Mouse (Mus musculus): ENCODE measurements around the gene Rhbdf2.
A peak's percentile ranks its signal among the peaks of the same experiment; 100 is the strongest.

Gene Rhbdf2

GRCm38 (mm10) chr11:116570821-116571220, 56.0 kb downstream of the Rhbdf2 start:
- Histone ChIP-seq H3K4me3 (replicated peaks; ENCODE audit: low read length) (no peak overlapping the region), H3K27me3 (ENCODE audit: insufficient read depth, low read length) (no peaks in the 10 kb centered on the region), H3K4me1 (replicated peaks; ENCODE audit: low read depth, low read length) (peaks cover 84% of the 10 kb centered on the region), H3K36me3 (ENCODE audit: insufficient read depth, low read length) (peaks cover 37% of the 10 kb centered on the region), H3K9me3 (ENCODE audit: low read length) (no peaks in the 10 kb centered on the region)
- TF ChIP-seq CTCF (conservative IDR thresholded peaks at IDR 0.05; ENCODE audit: low read length), result no peak
- TF ChIP-seq NANOG (IDR thresholded peaks at IDR 0.05; ENCODE audit: borderline replicate concordance, low read length), result no peak
- no peak for TF ChIP-seq POU5F1 (IDR thresholded peaks at IDR 0.05; ENCODE audit: borderline replicate concordance, low read length)

- H3K4me1 ChIP-seq (replicated peaks; ENCODE audit: low read depth, low read length), result peaks cover 66% of the 10 kb centered on the region
- peaks cover 45% of the 10 kb centered on the region for H3K36me3 ChIP-seq (ENCODE audit: insufficient read depth, low read length)
- H3K4me3 ChIP-seq (replicated peaks; ENCODE audit: low read length), result no peak overlapping the region
- H3K27me3 ChIP-seq (ENCODE audit: insufficient read depth, low read length), result no peaks in the 10 kb centered on the region
- TF ChIP-seq POU5F1 (IDR thresholded peaks at IDR 0.05; ENCODE audit: borderline replicate concordance, low read length) (no peak), CTCF (conservative IDR thresholded peaks at IDR 0.05; ENCODE audit: low read length) (no peak), NANOG (IDR thresholded peaks at IDR 0.05; ENCODE audit: borderline replicate concordance, low read length) (no peak)
- H3K9me3 ChIP-seq (ENCODE audit: low read length), result no peaks in the 10 kb centered on the region
Observed at GRCm38 (mm10) chr11:116567531-116567930, 59.3 kb downstream of the Rhbdf2 start.

- TF ChIP-seq POU5F1 (IDR thresholded peaks at IDR 0.05; ENCODE audit: borderline replicate concordance, low read length) (no peak), CTCF (conservative IDR thresholded peaks at IDR 0.05; ENCODE audit: low read length) (no peak), NANOG (IDR thresholded peaks at IDR 0.05; ENCODE audit: borderline replicate concordance, low read length) (no peak)
Observed at GRCm38 (mm10) chr11:116565283-116566041, 61.4 kb downstream of the Rhbdf2 start.

GRCm38 (mm10) chr11:116556308-116556707, 70.5 kb downstream of the Rhbdf2 start:
- no peaks in the 10 kb centered on the region for H3K27me3 ChIP-seq (ENCODE audit: insufficient read depth, low read length)

More at GRCm38 (mm10) chr11:116565283-116566041, 61.4 kb downstream of the Rhbdf2 start:
- peaks cover 50% of the 10 kb centered on the region for H3K4me1 ChIP-seq (replicated peaks; ENCODE audit: low read depth, low read length)
- H3K4me3 ChIP-seq (replicated peaks; ENCODE audit: low read length), result no peak overlapping the region
- no peaks in the 10 kb centered on the region for H3K9me3 ChIP-seq (ENCODE audit: low read length)
- peaks cover 25% of the 10 kb centered on the region; the same call in 1 of the 2 replicates for H3K36me3 ChIP-seq (ENCODE audit: insufficient read depth, low read length)
- no peaks in the 10 kb centered on the region for H3K27me3 ChIP-seq (ENCODE audit: insufficient read depth, low read length)

GRCm38 (mm10) chr11:116555572-116555971, 71.2 kb downstream of the Rhbdf2 start:
- H3K9me3 ChIP-seq (ENCODE audit: low read length), result no peaks in the 10 kb centered on the region
- H3K4me1 ChIP-seq (replicated peaks; ENCODE audit: low read depth, low read length), result peaks cover 49% of the 10 kb centered on the region
- no peak for TF ChIP-seq CTCF (conservative IDR thresholded peaks at IDR 0.05; ENCODE audit: low read length)
- TF ChIP-seq POU5F1 (IDR thresholded peaks at IDR 0.05; ENCODE audit: borderline replicate concordance, low read length), result no peak
- no peak for TF ChIP-seq NANOG (IDR thresholded peaks at IDR 0.05; ENCODE audit: borderline replicate concordance, low read length)
- H3K36me3 ChIP-seq (ENCODE audit: insufficient read depth, low read length), result peaks cover 15% of the 10 kb centered on the region; the same call in 1 of the 2 replicates
- no peaks in the 10 kb centered on the region for H3K27me3 ChIP-seq (ENCODE audit: insufficient read depth, low read length)
- no peak overlapping the region for H3K4me3 ChIP-seq (replicated peaks; ENCODE audit: low read length)

More at GRCm38 (mm10) chr11:116556308-116556707, 70.5 kb downstream of the Rhbdf2 start:
- no peak for TF ChIP-seq POU5F1 (IDR thresholded peaks at IDR 0.05; ENCODE audit: borderline replicate concordance, low read length)
- TF ChIP-seq CTCF (conservative IDR thresholded peaks at IDR 0.05; ENCODE audit: low read length), result no peak
- no peak for TF ChIP-seq NANOG (IDR thresholded peaks at IDR 0.05; ENCODE audit: borderline replicate concordance, low read length)
- peaks cover 11% of the 10 kb centered on the region; the same call in 1 of the 2 replicates for H3K36me3 ChIP-seq (ENCODE audit: insufficient read depth, low read length)
- H3K4me3 ChIP-seq (replicated peaks; ENCODE audit: low read length), result no peak overlapping the region
- no peaks in the 10 kb centered on the region for H3K9me3 ChIP-seq (ENCODE audit: low read length)
- peaks cover 41% of the 10 kb centered on the region for H3K4me1 ChIP-seq (replicated peaks; ENCODE audit: low read depth, low read length)

- H3K9me3 ChIP-seq (ENCODE audit: low read length), result no peaks in the 10 kb centered on the region
- H3K4me3 ChIP-seq (replicated peaks; ENCODE audit: low read length), result no peak overlapping the region
- TF ChIP-seq NANOG (IDR thresholded peaks at IDR 0.05; ENCODE audit: borderline replicate concordance, low read length) (no peak), CTCF (conservative IDR thresholded peaks at IDR 0.05; ENCODE audit: low read length) (peak; percentile 51)
- peaks cover 22% of the 10 kb centered on the region for H3K36me3 ChIP-seq (ENCODE audit: insufficient read depth, low read length)
- H3K27me3 ChIP-seq (ENCODE audit: insufficient read depth, low read length), result no peaks in the 10 kb centered on the region
- H3K4me1 ChIP-seq (replicated peaks; ENCODE audit: low read depth, low read length), result peaks cover 56% of the 10 kb centered on the region
Observed at GRCm38 (mm10) chr11:116554171-116554878, 72.5 kb downstream of the Rhbdf2 start.

- H3K4me1 ChIP-seq (replicated peaks; ENCODE audit: low read depth, low read length), result peaks cover 56% of the 10 kb centered on the region
- peaks cover 44% of the 10 kb centered on the region for H3K36me3 ChIP-seq (ENCODE audit: insufficient read depth, low read length)
- H3K9me3 ChIP-seq (ENCODE audit: low read length), result no peaks in the 10 kb centered on the region
- H3K4me3 ChIP-seq (replicated peaks; ENCODE audit: low read length), result no peak overlapping the region
- no peaks in the 10 kb centered on the region for H3K27me3 ChIP-seq (ENCODE audit: insufficient read depth, low read length)
- TF ChIP-seq NANOG (IDR thresholded peaks at IDR 0.05; ENCODE audit: borderline replicate concordance, low read length), result no peak
- TF ChIP-seq CTCF (conservative IDR thresholded peaks at IDR 0.05; ENCODE audit: low read length), result no peak
- TF ChIP-seq POU5F1 (IDR thresholded peaks at IDR 0.05; ENCODE audit: borderline replicate concordance, low read length), result no peak
Observed at GRCm38 (mm10) chr11:116552194-116552593, 74.6 kb downstream of the Rhbdf2 start.

- Histone ChIP-seq H3K4me3 (replicated peaks; ENCODE audit: low read length) (no peak overlapping the region), H3K9me3 (ENCODE audit: low read length) (no peaks in the 10 kb centered on the region), H3K4me1 (replicated peaks; ENCODE audit: low read depth, low read length) (peaks cover 58% of the 10 kb centered on the region), H3K27me3 (ENCODE audit: insufficient read depth, low read length) (no peaks in the 10 kb centered on the region), H3K36me3 (ENCODE audit: insufficient read depth, low read length) (peaks cover 58% of the 10 kb centered on the region)
- TF ChIP-seq CTCF (conservative IDR thresholded peaks at IDR 0.05; ENCODE audit: low read length) (no peak), NANOG (IDR thresholded peaks at IDR 0.05; ENCODE audit: borderline replicate concordance, low read length) (no peak), POU5F1 (IDR thresholded peaks at IDR 0.05; ENCODE audit: borderline replicate concordance, low read length) (no peak)
Observed at GRCm38 (mm10) chr11:116550748-116551147, 76.1 kb downstream of the Rhbdf2 start.
